Mouse (Mus musculus): ENCODE results near the gene Uhrf1bp1.

Uhrf1bp1 gene

DNA sequence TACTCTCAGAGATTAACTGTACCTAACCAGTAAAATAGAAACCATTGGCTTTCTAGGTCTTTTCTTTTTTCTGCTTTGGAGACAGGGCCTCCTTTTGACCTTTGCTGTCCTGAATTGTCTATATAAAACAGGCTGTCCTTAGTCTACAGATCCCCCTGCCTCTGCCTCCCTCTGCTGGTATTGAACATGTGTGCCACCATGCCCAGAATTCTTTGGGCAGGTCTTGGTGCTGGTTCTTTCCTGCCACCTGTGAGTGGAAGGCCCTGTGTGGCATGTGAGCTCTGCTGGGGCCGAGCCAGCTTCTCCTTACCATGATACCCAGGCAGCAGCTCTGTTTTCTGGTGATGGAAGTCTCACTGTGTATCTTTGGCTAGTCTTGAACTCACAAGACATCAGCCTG is 7.9 kb upstream of the Uhrf1bp1 start:
- no peak for DNase-seq

DNA sequence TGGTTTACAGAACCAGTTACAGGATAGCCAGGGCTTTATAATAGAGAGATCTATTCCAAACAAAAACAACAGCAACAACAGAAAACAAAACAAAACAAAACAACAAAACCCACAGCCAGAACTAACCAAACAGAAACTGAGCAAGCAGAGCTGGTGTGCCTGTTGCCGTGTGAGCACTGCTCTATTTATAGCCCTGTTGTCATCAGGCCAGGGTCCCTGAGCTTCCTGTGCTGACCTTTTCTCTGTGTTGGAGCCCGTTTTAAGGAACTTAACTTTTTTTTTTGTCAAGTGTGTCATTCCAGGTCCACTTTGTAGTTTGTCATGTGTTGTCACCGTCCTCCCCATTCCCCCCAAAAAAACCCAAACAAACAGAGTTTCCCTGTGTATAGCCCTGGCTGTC is 5.2 kb upstream of the Uhrf1bp1 start:
- DNase-seq = no peak

DNA sequence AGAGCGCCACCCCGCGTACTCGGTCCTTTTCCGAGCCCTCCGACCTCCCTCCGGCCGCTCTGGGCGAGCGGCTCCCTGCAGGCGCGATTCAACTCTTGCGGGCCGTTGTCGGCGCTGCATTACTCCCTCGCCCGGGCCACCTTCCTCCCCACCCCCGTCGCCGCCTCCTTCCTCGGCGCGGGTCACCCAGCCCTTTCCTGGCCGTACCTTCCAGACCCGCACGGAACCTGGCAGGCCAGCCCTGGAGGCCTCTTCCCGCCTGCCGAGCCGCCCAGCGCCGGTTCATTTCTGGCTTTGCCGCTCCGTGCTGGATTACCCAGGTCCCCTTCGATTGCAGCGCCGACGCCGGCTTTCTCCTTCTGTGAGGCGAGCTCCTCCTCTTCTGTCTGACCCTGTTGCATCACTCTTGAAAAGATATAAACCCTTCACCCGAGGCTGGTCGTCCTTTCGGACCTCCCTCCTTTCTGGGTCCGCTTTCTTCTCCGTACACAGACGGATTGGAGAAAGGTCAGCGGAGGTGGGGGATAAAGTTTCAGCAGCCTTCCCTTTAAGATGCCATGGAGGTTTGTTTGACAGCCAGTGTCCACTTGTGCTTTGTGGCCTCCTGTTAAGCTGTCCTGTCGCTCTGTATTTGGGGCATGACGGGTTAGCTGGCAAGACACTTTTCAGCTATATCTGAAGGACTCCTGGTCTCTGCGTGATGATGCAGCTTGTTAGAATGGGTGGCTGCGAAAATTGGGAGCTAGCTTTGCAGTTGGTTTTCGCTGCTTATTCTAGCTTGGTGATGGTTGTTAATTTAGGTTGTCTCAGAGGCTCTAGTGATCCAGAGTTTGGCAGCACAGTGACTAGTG is 782 bp downstream of the Uhrf1bp1 start:
- DNase-seq = peak; percentile 31

DNA sequence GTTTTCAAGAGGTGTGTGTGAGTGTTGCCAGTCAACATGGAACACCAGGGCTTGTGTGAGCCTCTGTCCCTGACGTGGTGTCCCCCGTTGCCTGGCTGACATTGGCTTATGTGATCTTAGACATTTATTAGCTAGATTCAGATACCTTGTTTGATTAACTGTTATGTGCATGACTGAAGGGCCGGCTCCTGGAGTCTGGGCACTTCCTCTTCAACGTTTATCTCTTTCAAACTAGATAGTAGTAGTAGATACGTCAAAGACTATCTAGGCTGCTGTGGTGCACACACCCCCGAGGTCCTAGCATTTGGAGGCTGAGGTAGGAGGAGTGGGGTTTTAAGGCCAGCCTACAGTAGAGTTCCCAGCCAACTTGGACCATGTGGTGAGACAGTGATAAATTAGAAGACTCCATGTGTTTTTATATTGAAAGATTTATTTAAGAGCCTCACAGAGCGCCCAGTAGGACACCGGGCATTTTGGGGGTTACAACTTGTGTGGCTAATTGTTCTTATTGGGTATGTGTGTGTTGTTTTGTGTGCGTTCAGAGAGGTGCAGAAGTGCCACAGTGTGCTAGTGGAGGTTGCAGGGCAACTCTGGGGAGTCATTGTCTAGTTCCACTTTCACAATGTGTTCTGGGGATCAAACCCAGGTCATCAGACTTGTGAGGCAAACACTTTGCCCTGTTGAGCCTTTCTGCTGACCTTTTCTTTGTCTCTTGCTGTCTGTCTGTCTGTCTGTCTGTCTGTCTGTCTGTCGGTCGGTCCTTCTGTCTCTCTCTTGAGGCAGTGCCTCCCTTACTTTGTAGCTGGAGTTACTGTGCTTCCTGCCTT is 1.6 kb downstream of the Uhrf1bp1 start:
- no peak for DNase-seq

DNA sequence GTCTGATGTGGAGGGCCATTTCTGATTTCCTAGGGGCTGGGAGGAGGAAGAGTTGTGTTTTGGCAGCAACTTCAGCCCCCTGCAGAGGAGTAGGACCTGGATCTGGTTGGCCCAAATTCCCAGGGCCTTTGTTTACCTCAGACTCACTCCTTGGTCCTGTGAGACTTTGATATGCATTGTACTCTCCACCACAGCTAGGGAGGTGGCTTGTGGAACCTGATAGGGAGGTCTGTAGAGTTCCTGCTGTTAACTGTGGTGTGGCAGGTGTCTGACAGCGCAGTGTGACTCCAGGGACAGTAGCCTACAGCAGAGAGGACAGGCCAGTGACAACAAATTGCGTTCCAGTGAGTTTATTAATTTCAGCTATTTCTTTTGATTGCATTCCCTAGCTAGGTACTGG is 2.9 kb downstream of the Uhrf1bp1 start:
- no peak for DNase-seq

DNA sequence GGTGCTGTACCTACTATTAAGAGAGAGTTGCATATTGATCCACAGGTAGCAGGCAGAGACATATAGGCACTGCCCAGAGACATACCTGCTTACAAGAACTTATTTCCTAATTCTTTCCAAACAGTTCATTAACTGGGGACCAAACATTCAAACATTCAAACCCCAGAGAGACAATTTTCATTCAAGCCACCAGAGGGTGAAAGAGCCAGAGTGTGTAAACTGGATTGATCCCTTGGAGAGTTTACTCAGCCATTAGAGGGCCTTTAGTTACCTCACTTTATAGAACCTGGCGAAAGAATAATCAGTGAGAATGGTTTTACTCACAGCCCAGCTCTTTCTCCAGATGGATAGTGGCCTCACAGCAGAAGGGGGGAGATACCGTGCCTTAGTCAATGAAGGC is 9.2 kb downstream of the Uhrf1bp1 start:
- no peak for DNase-seq

DNA sequence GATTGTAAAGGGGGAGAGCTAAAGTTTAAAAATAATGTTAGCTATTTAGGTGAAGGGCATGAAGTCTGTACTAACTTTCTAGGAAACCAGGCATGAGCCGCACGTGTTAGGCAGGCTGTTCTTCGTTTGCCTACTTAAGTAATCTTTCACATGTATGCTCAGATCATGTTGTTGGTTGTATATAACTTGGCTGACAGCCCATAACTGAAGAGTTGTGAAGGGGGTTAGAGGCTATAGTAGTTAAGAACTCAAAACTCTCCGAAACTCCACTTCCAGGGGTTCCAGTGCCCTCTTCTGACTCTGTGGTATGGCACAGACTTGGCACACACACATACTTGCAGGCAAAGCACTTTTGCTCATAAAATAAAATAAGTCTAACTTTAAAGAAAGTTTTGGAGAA is 10.5 kb downstream of the Uhrf1bp1 start:
- DNase-seq = no peak

DNA sequence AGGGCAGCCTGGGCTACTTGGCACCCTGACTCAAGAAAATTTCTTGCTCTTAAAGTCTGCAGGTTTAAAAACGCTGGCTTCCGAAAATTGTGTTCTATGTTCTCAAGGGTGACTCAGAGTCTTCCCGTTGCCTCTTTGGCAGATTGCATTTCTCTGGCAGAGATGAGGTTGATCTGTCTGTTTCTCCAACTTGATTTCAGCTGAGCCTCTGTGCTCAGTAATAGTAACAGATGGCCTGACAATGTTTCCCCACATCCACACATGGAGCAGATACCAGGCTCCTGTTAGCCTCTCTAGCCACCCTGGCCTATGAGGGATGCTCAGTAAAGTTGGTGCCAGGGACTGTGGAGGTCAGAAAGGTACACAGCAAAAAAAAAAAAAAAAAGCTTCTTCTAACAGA is 15.6 kb downstream of the Uhrf1bp1 start:
- peak; percentile 51 for DNase-seq

DNA sequence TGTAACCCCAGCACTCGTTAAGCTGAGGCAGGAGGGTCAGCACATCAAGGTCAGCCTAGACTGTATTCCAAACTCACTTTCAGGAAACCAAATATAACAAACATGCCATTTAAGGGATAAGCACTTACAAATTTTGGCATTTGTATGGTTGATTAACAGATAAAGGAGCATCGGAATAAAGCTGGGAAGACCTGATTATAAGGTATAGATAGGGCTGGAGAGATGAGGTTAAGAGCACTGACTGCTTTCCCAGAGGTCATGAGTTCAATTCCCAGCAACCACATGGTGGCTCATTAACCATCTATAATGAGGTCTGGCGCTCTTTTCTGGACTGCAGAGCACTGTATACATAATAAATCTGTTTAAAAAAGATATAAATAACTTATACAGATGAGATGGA is 17.3 kb downstream of the Uhrf1bp1 start:
- DNase-seq = no peak

DNA sequence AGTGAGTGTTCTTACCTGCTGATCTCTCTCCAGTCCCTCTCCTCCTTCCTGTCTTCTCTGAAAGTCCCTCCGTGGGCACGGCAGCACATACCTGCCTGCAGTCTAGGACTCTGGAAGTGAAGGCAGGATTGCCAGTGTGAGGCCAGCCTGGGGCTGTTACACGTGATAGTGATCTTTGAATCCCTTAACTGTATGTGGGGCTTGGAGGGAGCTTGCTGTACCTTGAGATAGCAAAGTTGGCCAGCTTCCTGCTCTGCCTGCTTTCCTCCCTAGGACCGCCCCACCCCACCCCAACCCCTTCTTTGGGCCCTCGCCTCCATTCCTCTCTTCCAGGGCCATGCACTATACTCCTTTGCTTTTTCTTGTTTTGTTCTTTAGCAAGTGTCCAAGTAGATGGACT is 18.3 kb downstream of the Uhrf1bp1 start:
- DNase-seq = no peak

DNA sequence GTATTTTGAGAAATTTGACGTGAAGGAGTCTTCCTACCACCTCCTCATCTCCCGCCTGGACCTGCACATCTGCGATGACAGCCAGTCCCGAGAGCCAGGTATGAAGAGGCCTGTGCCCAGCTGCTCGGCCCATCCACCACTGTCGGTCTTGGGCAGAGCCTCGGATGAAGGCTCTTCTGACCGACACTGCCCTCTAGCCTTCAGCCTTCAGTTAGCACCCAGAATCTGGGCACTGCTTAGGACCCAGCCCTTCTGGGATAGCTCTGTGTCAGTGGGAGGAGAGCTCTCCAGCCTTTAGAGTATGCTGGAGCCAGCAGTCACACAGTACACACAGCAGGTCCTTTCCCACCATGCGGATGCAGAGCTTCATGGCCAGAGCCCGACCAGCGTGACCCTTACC is 25.3 kb downstream of the Uhrf1bp1 start:
- no peak for DNase-seq

DNA sequence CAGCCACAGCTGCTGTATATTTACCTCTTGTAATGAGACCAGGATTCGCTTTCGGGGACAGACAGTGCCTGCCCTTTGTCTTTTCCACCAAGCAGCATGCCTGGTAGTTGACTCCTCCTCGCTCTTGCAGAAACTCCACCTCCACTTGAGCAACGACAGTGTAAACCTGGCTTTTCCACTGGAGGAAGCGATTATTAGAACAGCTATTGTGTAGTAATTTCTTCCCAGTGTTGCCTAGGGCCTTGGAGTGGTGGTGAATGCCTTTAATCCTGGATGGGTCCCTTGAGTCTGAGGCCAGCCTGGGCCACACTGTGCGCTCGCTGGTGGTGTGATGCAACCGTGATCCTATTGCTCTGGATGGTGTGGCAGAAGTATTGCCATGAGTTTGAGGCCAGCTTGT is 26.9 kb downstream of the Uhrf1bp1 start:
- no peak for DNase-seq

DNA sequence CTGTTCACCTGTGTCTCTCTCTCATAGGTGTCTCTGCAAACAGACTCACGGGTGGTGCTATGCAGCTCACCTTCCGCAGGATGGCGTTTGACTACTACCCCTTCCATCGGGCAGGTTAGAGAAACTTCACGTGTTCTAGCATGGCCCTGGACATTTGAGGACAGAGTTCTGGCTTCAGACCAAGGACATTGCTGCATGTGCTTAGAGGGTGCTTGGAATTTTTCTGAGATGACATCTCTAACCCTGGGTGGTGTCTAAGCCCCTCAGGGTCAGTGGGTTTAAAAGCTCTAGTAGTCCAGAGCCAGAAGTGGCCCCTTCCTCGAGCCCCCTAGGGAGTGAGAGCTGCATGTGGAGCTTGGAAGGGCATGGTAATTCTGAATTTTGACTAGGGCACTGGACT is 27.8 kb downstream of the Uhrf1bp1 start:
- DNase-seq = no peak

DNA sequence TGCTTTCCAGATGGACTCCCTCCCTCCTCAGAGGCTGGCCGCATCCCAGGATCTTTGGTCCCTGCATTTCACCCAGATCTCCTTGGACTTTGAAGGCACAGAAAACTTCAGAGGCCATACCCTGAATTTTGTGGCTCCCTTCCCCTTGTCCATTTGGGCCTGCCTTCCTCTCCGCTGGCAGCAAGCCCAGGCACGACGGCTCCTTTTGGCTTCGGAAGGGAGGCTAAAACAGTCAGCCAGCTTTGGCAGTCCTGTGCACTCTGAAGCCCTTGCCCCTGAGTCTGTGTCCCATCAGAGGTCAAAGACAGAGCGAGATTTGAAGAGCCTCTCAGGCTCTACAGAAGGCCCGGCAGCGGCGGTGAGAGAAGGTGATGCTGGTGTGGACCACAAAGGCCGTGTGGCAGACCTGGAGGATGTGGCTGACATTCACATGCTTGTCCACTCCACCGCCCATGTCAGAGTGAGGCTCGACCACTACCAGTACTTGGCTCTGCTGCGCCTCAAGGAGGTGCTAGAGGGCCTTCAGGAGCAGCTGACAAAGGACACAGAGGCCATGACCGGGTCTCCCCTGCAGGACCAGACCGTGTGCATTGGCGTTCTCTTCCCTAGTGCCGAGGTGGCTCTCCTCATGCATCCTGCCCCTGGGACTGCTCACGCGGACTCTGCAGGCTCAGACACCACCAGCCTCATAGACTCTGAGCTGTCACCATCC is 30.4 kb downstream of the Uhrf1bp1 start:
- no peak for DNase-seq

DNA sequence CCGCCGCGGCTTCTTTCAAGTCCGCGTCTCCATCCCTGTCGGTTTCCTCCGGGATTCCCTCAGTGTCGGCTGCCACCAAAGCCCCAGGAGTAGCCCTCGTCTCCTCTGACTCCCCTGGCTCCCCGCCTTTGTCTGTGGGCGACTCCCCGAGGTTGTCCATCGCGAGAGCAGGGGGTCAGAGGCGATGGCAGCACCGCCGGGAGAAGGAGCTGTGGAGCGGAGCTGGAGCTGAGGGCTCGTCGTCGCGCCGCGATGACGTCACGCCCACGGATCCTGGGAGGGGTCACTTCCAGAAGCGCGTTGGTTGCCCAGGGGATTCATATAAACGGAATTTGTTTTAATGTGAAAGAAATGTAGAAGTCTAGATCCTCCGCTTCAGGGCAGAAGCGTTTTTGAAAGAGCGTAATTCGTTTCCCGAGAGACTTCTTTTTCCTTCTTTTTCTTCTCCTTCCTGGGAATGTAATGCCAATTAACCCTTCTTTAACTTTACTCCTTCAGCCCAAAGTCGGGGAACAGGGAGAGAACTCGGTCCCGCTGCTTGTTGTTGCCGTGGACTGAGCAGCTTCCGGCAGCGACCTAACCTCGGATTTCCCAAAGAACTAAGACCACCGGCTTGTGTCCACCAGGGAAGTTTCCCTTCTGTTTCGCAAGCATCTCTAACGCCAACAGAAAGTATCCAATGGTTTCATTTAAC is 51.4 kb downstream of the Uhrf1bp1 start:
- DNase-seq = peak; percentile 95

DNA sequence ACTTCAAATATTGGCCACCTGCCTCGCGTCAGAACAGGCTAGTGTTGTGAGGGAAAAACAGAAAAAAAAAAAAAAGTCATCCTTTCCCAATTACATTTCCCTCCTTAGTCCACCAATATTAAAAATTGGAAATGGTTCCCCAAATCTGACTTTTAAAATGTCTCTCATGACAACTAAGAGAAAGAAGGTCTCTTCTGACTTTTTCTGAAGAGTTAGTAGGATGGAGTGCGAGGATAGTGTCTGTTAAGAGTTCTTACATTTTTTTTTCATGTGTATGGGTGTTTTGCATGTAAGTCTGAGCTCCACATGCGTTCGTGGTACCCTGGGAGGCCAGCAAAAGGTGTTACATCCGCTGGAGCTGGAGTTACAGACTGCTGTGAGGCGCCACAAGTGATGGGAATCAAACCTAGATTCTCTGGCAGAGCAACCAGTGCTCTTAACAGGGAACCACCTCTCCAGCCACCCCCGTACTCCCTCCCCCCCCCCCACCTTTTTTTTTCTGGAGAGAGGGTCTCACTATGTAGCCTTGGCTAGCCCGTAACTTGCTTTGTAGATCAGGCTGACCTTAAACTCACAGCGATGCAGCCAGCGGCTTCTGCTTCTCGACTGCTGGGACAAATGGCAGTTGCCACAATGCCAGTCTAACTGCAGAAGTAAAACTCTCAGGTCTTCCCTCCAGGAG is 52.1 kb downstream of the Uhrf1bp1 start:
- DNase-seq = no peak

DNA sequence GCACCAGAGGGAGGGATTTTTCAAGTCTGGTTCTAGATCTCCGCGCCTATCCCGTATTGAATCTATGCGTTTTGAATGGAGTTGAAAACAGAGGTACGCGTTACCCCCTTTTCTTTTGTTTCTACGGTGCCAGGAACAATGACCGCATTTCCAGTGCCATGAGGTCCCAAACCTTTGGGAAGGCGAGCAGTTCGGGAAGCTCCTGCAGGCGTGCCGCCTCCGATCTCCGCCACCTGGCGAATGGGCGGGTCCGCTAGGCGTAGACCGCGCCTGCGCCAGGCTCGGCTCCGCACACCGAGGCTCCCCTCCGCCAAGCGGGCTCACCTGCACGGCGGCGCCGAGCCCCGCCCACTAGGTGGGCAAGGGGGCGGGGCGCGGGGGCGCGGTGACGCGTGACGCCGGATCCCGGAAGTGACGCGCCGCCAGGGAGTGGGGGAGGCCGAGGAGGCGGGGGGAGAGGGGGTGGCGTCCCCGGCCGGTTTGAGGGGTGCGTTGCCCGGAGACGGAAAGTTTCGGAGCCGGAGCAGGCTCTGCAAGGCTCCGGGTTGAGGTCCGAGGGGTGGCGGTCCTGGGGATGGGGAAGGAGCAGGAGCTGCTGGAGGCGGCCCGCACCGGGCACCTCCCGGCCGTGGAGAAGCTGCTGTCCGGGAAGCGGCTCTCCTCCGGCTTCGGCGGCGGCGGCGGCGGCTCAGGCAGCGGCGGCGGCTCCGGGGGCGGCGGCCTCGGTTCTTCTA is 52.8 kb downstream of the Uhrf1bp1 start, which contains the start of gene Anks1:
Anks1 (plus strand) TSS at position 419 of the 734 bp plus-strand sequence.
- DNase-seq = peak; percentile 82

DNA sequence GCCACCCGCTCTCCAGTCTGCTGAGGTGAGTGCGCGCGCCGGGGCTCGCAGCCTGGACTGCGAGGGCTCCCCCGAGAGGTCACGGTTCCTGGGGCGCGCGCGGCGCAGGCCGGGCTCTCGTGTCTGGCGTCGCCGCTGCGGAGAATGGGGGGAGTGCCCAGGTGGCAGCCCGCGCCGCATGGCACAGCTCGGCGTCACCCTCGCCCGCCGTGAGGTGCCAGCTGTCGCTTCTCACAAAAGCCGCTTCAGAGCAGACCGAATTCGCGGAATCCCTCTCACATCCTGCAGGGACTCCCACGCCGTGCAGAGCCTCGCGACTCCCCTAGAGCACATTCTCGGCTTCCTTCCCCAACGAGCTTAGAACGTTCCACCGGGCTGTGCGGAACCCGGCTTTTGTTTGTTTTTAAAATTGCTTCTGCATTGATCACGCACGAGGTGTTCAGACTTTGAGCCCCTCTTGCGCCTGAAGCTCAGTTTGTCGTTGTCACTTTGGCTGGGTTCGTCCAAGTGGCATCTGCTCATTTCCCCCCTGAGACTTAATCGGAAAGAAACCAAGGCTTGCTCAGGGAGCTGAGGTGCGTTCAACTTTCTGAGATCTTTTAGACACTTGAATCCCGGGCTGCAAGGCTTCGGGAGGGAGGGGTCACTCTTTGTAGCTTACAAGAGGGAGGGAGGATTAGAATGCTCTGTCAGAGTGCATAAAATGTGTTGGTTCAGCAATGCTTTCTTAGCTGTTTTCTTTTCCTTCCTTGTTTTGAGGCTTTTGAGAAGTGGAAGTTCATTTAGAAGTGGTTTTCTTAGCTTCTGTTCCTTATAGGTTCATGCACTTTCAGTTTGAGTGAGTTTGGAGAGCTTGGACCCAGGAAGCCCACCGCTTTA is 53.6 kb downstream of the Uhrf1bp1 start, which contains the start of gene Taf11:
Taf11 (minus strand) TSS at position 223 of the 879 bp plus-strand sequence.
- peak; percentile 88 for DNase-seq

DNA sequence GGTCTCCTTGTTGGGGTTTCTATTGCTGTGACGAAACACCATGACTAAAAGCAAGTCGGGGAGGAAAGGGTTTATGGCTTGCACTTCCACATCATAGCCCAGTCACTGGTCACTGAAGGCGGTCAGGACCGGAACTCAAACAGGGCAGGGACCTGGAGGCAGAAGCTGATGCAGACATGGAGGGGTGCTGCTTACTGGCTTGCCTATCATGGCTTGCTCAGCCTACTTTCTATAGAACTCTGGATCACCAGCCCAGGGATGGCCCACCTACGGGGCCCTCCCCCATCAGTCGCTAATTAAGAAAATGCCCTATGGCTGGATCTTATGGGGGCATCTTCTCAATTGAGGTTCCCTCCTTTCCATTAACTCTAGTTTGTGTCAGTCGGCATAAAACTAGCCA is 55.1 kb downstream of the Uhrf1bp1 start:
- no peak for DNase-seq

DNA sequence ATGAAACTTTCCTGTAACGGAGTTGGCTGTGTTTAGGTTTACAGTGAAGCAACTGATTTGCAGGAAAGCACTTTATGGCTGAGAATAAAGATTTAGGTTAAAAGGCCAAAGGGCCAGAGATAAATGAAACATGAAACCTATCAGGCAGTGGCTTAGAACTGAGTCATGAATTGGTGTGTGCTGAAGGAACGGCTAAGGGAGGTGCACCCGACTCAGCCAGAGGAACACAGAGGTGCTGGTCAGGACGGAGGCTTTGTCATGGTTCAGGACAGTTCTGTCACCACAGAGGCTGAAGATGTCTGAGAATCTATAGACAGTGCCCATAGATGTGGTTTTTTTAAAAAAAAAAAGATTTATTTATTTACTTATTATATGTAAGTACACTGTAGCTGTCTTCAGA is 58.5 kb downstream of the Uhrf1bp1 start:
- DNase-seq = no peak

Data from right cerebral cortex, adult 18-20 months (tissue).